ENCODE assay signal across 8 mouse cellular contexts in genomic region chr11:118289999-118290889, GRCm38 (mm10). TPM values are rescaled to one million over a fixed set of nuclear protein-coding genes. Genes with fewer than 3 reads are reported as not detected.
DNase-seq lines count a peak whose midpoint lies in the region; ATAC-seq lines count a peak whose summit lies in the region.

TSS of gene Usp36 (minus strand) at chr11:118290244.

- peak within 1 kb of the TSS; percentile 88 for H3K4me2 ChIP-seq in hindbrain, embryonic 15.5 days

- H3K9me3 ChIP-seq in hindbrain, embryonic 15.5 days = no peaks in the 10 kb centered on the region

- ATAC-seq in hindbrain, embryonic 15.5 days (ENCODE audit: low FRiP score, low read depth) = peak; percentile 99

- peak within 1 kb of the TSS; percentile 83 for H3K9ac ChIP-seq in hindbrain, embryonic 15.5 days

- no peaks in the 10 kb centered on the region for H3K27me3 ChIP-seq in hindbrain, embryonic 15.5 days

- peak; percentile 100 for DNase-seq in T-cell, adult 2 months (ENCODE audit: low spot score)
- peak; percentile 100 for DNase-seq in cerebellum, postnatal 36 days
- peak; percentile 100 for DNase-seq in frontal cortex, postnatal 36 days (ENCODE audit: low spot score in 2 of 2)
- DNase-seq in left cerebral cortex, adult 11 months (ENCODE audit: low spot score) = peak; percentile 99
- peak; percentile 99 to 100 for DNase-seq in lung, postnatal 4 days
- peak; percentile 100 for DNase-seq in retina, postnatal 7 days (ENCODE audit: low read depth, low spot score)
- peak; percentile 95 for DNase-seq in urinary bladder, adult 2 months (ENCODE audit: low spot score)

- WGBS in hindbrain, embryonic 15.5 days = 1% methylated on average over 68 of the region's 68 CpGs

- peak within 1 kb of the TSS; percentile 89 for H3K27ac ChIP-seq in hindbrain, embryonic 15.5 days (replicated peaks)

- H3K4me1 ChIP-seq in hindbrain, embryonic 15.5 days (replicated peaks) = peaks cover 16% of the 10 kb centered on the region

- H3K36me3 ChIP-seq in hindbrain, embryonic 15.5 days = peaks cover 13% of the 10 kb centered on the region

- peak within 1 kb of the TSS; percentile 73 for H3K4me3 ChIP-seq in hindbrain, embryonic 15.5 days

RNA-seq across cellular contexts. Expression of gene Usp36, which starts in this region (rescaled TPM):
- 16.8 and 19.8 TPM in 2 replicates for polyA plus RNA-seq in hindbrain, embryonic 15.5 days (2015; fragmentation: Nextera tagmentation; extraction: Ambion mirVana)
- 17.7 and 20.9 TPM in 2 replicates for polyA plus RNA-seq in urinary bladder, adult 2 months (2012; rRNA removed)

Comparison
In these comparisons a context has a peak if more than half of its experiments do, and no peak if none do; other contexts are left out.
1. Peak in every context shown above with its lines: DNase-seq, ATAC-seq, H3K4me3 ChIP-seq and H3K27ac ChIP-seq.